Mouse (Mus musculus) thymus, adult 2 months (tissue): ENCODE measurements around the gene Fra10ac1. TPM values are rescaled to one million over a fixed set of nuclear protein-coding genes. Genes with fewer than 3 reads are reported as not detected.
A peak's percentile ranks its signal among the peaks of the same experiment; 100 is the strongest.

Experiments used
- DNase-seq: peaks from one replicate; pipeline ENCODE4 v3.0.0; 2021
- H3K27ac ChIP-seq: fragments of 200-500 bp; 2 replicates; pipeline ENCODE4 v1.5.1; 2012; ENCODE audit warnings: low read length, control low read depth; ENCODE audit not compliant: control insufficient read depth, insufficient read depth
- H3K27me3 ChIP-seq: fragments of 200-500 bp; 2 replicates; pipeline ENCODE4 v1.6.1; 2012; ENCODE audit warnings: mild to moderate bottlenecking, low read length, moderate library complexity, mixed read lengths; ENCODE audit not compliant: control insufficient read depth, insufficient read depth
- H3K36me3 ChIP-seq: fragments of 200-500 bp; 2 replicates; pipeline ENCODE4 v1.6.1; 2012; ENCODE audit warnings: mild to moderate bottlenecking, low read length, moderate library complexity; ENCODE audit not compliant: control insufficient read depth, insufficient read depth
- H3K4me1 ChIP-seq: fragments of 200-500 bp; replicated peaks from 2 replicates; pipeline ENCODE4 v1.6.1; 2012; ENCODE audit warnings: low read length; ENCODE audit not compliant: control insufficient read depth, insufficient read depth
- H3K4me3 ChIP-seq: fragments of 200-500 bp; 2 replicates; pipeline ENCODE4 v1.5.1; 2012; ENCODE audit warnings: mild to moderate bottlenecking, low read length, control low read depth, moderate library complexity; ENCODE audit not compliant: control insufficient read depth, insufficient read depth
- CTCF ChIP-seq: fragments of 200-500 bp; IDR thresholded peaks from 2 replicates; pipeline ENCODE4 v1.5.1; 2012; ENCODE audit warnings: mild to moderate bottlenecking, control low read depth, low read length, moderate library complexity, borderline replicate concordance; ENCODE audit not compliant: control insufficient read depth, poor library complexity, insufficient read depth; ENCODE audit errors: extremely low read depth
- POLR2A ChIP-seq: fragments of 200-500 bp; IDR thresholded peaks from 2 replicates; pipeline ENCODE4 v1.6.1; 2012; ENCODE audit warnings: mild to moderate bottlenecking, low read length, control low read depth, moderate library complexity; ENCODE audit not compliant: control insufficient read depth, poor library complexity, insufficient read depth; ENCODE audit errors: extremely low read depth
- WGBS: fragments of 180-500 bp; shearing (Covaris S2); methylation state at CpG from one replicate; pipeline ENCODE4 v1.1.7; 2018; 5-methylcytosine and 5-hydroxymethylcytosine counted together
- polyA plus RNA-seq: library from polyadenylated mRNA; depleted of rRNA; stranded (reverse); fragments of >200 nt; gene quantifications from 2 replicates; pipeline ENCODE4 v1.2.3, GENCODE M21; 2012

Gene Fra10ac1
- polyA plus RNA-seq, 1 experiment = 4.3 TPM

- Histone ChIP-seq H3K4me3 (no peak overlapping the region), H3K36me3 (no peaks in the 10 kb centered on the region), H3K27me3 (no peaks in the 10 kb centered on the region), H3K27ac (no peak overlapping the region), H3K4me1 (no peaks in the 10 kb centered on the region)
- WGBS = 39% methylated on average over 10 of the region's 10 CpGs
- TF ChIP-seq CTCF (no peak), POLR2A (no peak)
- DNase-seq = no peak
Observed at GRCm38 (mm10) chr19:38245361-38246176, 21.6 kb upstream of the Fra10ac1 start.

- 78% methylated on average over 8 of the region's 8 CpGs for WGBS
- H3K27ac ChIP-seq = no peak overlapping the region
- TF ChIP-seq POLR2A = no peak
- no peak for TF ChIP-seq CTCF
- no peaks in the 10 kb centered on the region for H3K27me3 ChIP-seq
- no peaks in the 10 kb centered on the region for H3K4me1 ChIP-seq
- H3K36me3 ChIP-seq = no peaks in the 10 kb centered on the region
- no peak overlapping the region for H3K4me3 ChIP-seq
- DNase-seq = no peak
Observed at GRCm38 (mm10) chr19:38244748-38245147, 20.8 kb upstream of the Fra10ac1 start.

DNA sequence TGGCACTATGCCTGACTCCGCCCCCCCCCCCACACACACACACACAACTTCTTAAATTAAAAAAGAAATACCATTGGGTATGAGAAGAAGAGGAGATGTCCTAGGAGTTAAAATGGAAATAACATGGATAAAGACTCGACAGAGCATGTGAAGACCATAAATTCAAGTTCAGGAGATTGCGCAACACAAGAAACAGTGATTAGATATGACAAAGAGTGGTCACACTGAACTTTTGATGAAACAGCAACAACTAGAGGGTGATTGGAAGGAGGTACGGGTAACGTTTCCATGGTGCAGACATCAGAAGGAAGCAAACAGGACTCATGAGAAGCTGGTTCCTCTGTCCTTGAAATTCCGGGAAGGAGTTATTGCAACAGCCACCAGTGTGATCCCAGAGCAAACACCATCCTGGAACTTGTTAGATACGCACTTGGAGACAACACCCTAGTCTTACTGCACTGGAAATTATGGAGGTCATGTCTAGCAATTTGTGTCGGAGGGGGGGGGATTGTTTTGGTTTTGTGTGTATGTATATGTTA is 18.4 kb upstream of the Fra10ac1 start:
- Histone ChIP-seq H3K4me3 (no peak overlapping the region), H3K4me1 (no peaks in the 10 kb centered on the region), H3K27me3 (no peaks in the 10 kb centered on the region), H3K36me3 (no peaks in the 10 kb centered on the region), H3K27ac (no peak overlapping the region)
- TF ChIP-seq POLR2A = no peak
- TF ChIP-seq CTCF = no peak
- 85% methylated on average over 8 of the region's 8 CpGs for WGBS
- DNase-seq = no peak

DNA sequence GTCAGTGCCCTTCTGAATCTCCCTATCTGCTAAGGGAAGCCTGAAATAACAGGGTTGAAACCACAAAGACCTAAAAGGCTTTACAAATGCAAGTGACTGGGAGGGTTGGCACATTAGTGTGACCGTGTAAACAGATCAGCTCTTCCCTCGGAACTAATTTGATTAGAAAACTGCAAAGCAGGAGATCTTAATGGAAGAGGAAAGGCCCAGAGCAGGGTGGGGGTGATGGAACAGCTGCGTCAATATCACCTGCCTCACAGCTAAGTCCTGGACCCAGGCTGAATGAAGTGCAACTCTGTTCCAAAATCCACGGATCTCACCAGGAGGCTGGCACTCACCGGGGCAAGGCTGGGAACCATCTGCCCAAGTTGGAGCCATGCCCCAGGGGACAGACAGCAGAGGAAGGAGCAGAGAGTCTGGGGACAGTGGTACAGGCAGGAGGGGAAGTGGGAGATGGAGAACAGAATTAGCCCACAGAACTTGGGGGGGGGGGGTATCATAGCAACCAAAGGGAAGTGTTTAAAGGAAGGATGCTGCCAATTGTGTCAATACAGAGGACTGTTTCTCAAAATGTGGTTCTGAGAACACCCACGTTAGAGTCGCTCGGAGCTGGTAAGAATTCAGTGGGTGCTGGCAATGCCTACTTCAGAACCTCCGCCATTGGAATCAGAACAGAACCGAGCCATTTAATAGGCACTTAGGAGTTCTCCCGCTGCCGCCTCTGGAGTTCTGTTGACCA is 14.4 kb upstream of the Fra10ac1 start:
- 54% methylated on average over 12 of the region's 12 CpGs for WGBS
- TF ChIP-seq CTCF (no peak), POLR2A (no peak)
- DNase-seq = no peak
- Histone ChIP-seq H3K36me3 (no peaks in the 10 kb centered on the region), H3K4me3 (no peak overlapping the region), H3K27ac (no peak overlapping the region), H3K27me3 (no peaks in the 10 kb centered on the region), H3K4me1 (no peaks in the 10 kb centered on the region)

GRCm38 (mm10) chr19:38237834-38238212 is 13.9 kb upstream of the Fra10ac1 start:
- 53% methylated on average over 3 of the region's 3 CpGs for WGBS
- H3K4me3 ChIP-seq = no peak overlapping the region
- no peaks in the 10 kb centered on the region for H3K36me3 ChIP-seq
- H3K27me3 ChIP-seq = no peaks in the 10 kb centered on the region
- no peak overlapping the region for H3K27ac ChIP-seq
- H3K4me1 ChIP-seq = no peaks in the 10 kb centered on the region
- TF ChIP-seq POLR2A (no peak), CTCF (no peak)
- peak; percentile 9 for DNase-seq

- no peak for DNase-seq
- no peak overlapping the region for H3K4me3 ChIP-seq
- H3K4me1 ChIP-seq = no peaks in the 10 kb centered on the region
- no peaks in the 10 kb centered on the region for H3K27me3 ChIP-seq
- 87% methylated on average over 5 of the region's 5 CpGs for WGBS
- no peak overlapping the region for H3K27ac ChIP-seq
- no peaks in the 10 kb centered on the region for H3K36me3 ChIP-seq
- TF ChIP-seq CTCF (no peak), POLR2A (no peak)
Observed at GRCm38 (mm10) chr19:38236526-38236925, 12.6 kb upstream of the Fra10ac1 start.

GRCm38 (mm10) chr19:38232516-38232915 is 8.6 kb upstream of the Fra10ac1 start:
- Histone ChIP-seq H3K36me3 (no peaks in the 10 kb centered on the region), H3K27me3 (no peaks in the 10 kb centered on the region), H3K4me1 (no peaks in the 10 kb centered on the region), H3K4me3 (no peak overlapping the region), H3K27ac (no peak overlapping the region)
- no peak for TF ChIP-seq POLR2A
- TF ChIP-seq CTCF = no peak
- no peak for DNase-seq
- 41% methylated on average over 4 of the region's 4 CpGs for WGBS
